Comparison of ENCODE assay signal across 10 mouse cellular contexts in genomic region chr11:75458169-75458568, GRCm38 (mm10). TPM values are rescaled to one million over a fixed set of nuclear protein-coding genes. Genes with fewer than 3 reads are reported as not detected.
A peak's percentile ranks its signal among the peaks of the same experiment; 100 is the strongest.
DNase-seq lines count a peak whose midpoint lies in the region; ATAC-seq lines count a peak whose summit lies in the region.
"Had no signal": no experiment of that assay in that cellular context is flagged by ENCODE, and none has a peak within 500 bp of the region (broad histone marks: within the 10 kb centered on the region; RNA-seq: fewer than 3 reads in every experiment).

No protein-coding gene starts in this region.

- H3K27ac ChIP-seq in heart, embryonic 11.5 days (ENCODE audit: low read depth, low read length), result no peak overlapping the region
- H3K27ac ChIP-seq in macrophage, result peak overlapping the region; percentile 100
- H3K27ac ChIP-seq: embryonic facial prominence, embryonic 12.5 days; lung, embryonic 15.5 days had no signal

- H3K79me2 ChIP-seq in macrophage (ENCODE audit: inconsistent target), result peaks cover 31% of the 10 kb centered on the region

- no peak overlapping the region for H3K9ac ChIP-seq in heart, embryonic 11.5 days (ENCODE audit: low read depth, low read length)
- H3K9ac ChIP-seq: embryonic facial prominence, embryonic 12.5 days; lung, embryonic 15.5 days had no signal

- H3K4me3 ChIP-seq in heart, embryonic 11.5 days (ENCODE audit: low read depth, low read length), result no peak overlapping the region
- no peak overlapping the region for H3K4me3 ChIP-seq in macrophage (ENCODE audit: inconsistent target)
- H3K4me3 ChIP-seq: embryonic facial prominence, embryonic 12.5 days; lung, embryonic 15.5 days had no signal

- no peaks in the 10 kb centered on the region for H3K36me3 ChIP-seq in heart, embryonic 11.5 days (ENCODE audit: control insufficient read depth, insufficient read depth, low read length)
- peaks cover under 1% of the 10 kb centered on the region; the same call in 1 of the 2 replicates for H3K36me3 ChIP-seq in macrophage (ENCODE audit: inconsistent target)
- H3K36me3 ChIP-seq: embryonic facial prominence, embryonic 12.5 days; lung, embryonic 15.5 days had no signal

- peak; percentile 90 for DNase-seq in heart, adult 11 months
- peak; percentile 79 for DNase-seq in 3T3-L1 (ENCODE audit: low read depth, low spot score)
- peak; percentile 40 for DNase-seq in MN1 (ENCODE audit: low spot score)
- DNase-seq in heart, postnatal 10 days, result peak; percentile 42 to 65
- no peak for DNase-seq in layer of hippocampus, adult 9-11 months
- no peak for DNase-seq in left cerebral cortex, postnatal 10 days (ENCODE audit: extremely low spot score in 1 of 2, low spot score in 2 of 2)

- ATAC-seq in heart, embryonic 11.5 days (replicated peaks; ENCODE audit: insufficient number of reproducible peaks, low FRiP score, low TSS enrichment), result no peak

- peaks cover 28% of the 10 kb centered on the region for H3K4me1 ChIP-seq in heart, embryonic 11.5 days (ENCODE audit: control insufficient read depth, insufficient read depth, low read length)

- intact Hi-C loops in heart, postnatal 10 days (cut with DNase I), result loop anchor here (2.0 kb wide), 1 partner anchor 55 kb away; no protein-coding TSS in a partner anchor
- intact Hi-C loops in left cerebral cortex, postnatal 10 days (cut with DNase I), result loop anchor here (10.0 kb wide), 1 partner anchor 273 kb away; no protein-coding TSS in a partner anchor

- WGBS in heart, embryonic 11.5 days (ENCODE audit: insufficient replicate concordance), result 11% methylated on average over 3 of the region's 3 CpGs
- WGBS in macrophage (ENCODE audit: missing documents), result 41% methylated on average over 3 of the region's 3 CpGs

- no peaks in the 10 kb centered on the region for H3K9me3 ChIP-seq in heart, embryonic 11.5 days (replicated peaks; ENCODE audit: control insufficient read depth, low read length)
- H3K9me3 ChIP-seq: embryonic facial prominence, embryonic 12.5 days; lung, embryonic 15.5 days had no signal

- H3K4me2 ChIP-seq in heart, embryonic 11.5 days, result no peak overlapping the region
- H3K4me2 ChIP-seq: embryonic facial prominence, embryonic 12.5 days; lung, embryonic 15.5 days had no signal

- no peaks in the 10 kb centered on the region for H3K27me3 ChIP-seq in heart, embryonic 11.5 days (ENCODE audit: control insufficient read depth, insufficient read depth, low read length)
- H3K27me3 ChIP-seq: embryonic facial prominence, embryonic 12.5 days; lung, embryonic 15.5 days had no signal

RNA-seq across cellular contexts. Expression of gene Tlcd2, which starts 3.3 kb away (rescaled TPM):
- polyA plus RNA-seq in heart, embryonic 11.5 days (2014; fragmentation: Nextera tagmentation; extraction: Ambion mirVana), result 14.4 and 16.1 TPM in 2 replicates
- total RNA-seq in heart, postnatal 10 days (2021), result 1 to 10 TPM; 8.1 to 9.3 TPM
- total RNA-seq in macrophage (2018; cell fraction: chromatin; rRNA removed), result 1 to 10 TPM in 25 of 26 experiments, not detected in 1; 1.7 to 8.3 (median 3.3) TPM
- total RNA-seq in macrophage (2018; cell fraction: cytosol; rRNA removed), result 1 to 10 TPM; 3.2 to 6.1 (median 4.6) TPM
- total RNA-seq in macrophage (2018; cell fraction: nucleus; rRNA removed), result 1 to 10 TPM; 1.2 to 8.2 (median 4.0) TPM
- polyA plus RNA-seq in macrophage (2018), result 2.5 to 4.9 TPM (median 4.5 TPM) in 3 replicates
- 1 to 10 TPM in 1 of 2 experiments, under 1 TPM in 1; 0.67 to 1.1 TPM for total RNA-seq in left cerebral cortex, postnatal 10 days (2021)

RNA-seq across cellular contexts. Expression of gene Wdr81, which starts 3.7 kb away (rescaled TPM):
- 3.6 and 4.0 TPM in 2 replicates for polyA plus RNA-seq in heart, embryonic 11.5 days (2014; fragmentation: Nextera tagmentation; extraction: Ambion mirVana)
- 1 to 10 TPM; 7.8 to 8.3 TPM for total RNA-seq in heart, postnatal 10 days (2021)
- total RNA-seq in macrophage (2018; cell fraction: chromatin; rRNA removed), result 100 to 1,000 TPM in 11 of 26 experiments, 10 to 100 TPM in 15; 43.1 to 170 (median 98.5) TPM
- 10 to 100 TPM; 25.1 to 84.8 (median 54.5) TPM for total RNA-seq in macrophage (2018; cell fraction: cytosol; rRNA removed)
- total RNA-seq in macrophage (2018; cell fraction: nucleus; rRNA removed), result 100 to 1,000 TPM in 9 of 26 experiments, 10 to 100 TPM in 17; 49.0 to 151 (median 92.0) TPM
- 45.8 to 53.6 TPM (median 49.5 TPM) in 3 replicates for polyA plus RNA-seq in macrophage (2018)
- total RNA-seq in left cerebral cortex, postnatal 10 days (2021), result 10 to 100 TPM; 17.3 to 18.1 TPM

RNA-seq across cellular contexts. Expression of gene Serpinf2, which starts 18.8 kb away (rescaled TPM):
- polyA plus RNA-seq in heart, embryonic 11.5 days (2014; fragmentation: Nextera tagmentation; extraction: Ambion mirVana), result 2.4 and 5.4 TPM in 2 replicates
- total RNA-seq in heart, postnatal 10 days (2021), result not detected
- total RNA-seq in macrophage (2018; cell fraction: chromatin; rRNA removed), result 1 to 10 TPM in 8 of 26 experiments, under 1 TPM in 11, not detected in 7; 0.25 to 3.9 (median 0.73) TPM
- under 1 TPM in 3 of 26 experiments, not detected in 23; 0.04 to 0.10 (median 0.06) TPM for total RNA-seq in macrophage (2018; cell fraction: cytosol; rRNA removed)
- total RNA-seq in macrophage (2018; cell fraction: nucleus; rRNA removed), result 1 to 10 TPM in 6 of 26 experiments, under 1 TPM in 15, not detected in 5; 0.28 to 3.3 (median 0.59) TPM
- 0.11 TPM in 1 of 3 replicates, not detected in the others for polyA plus RNA-seq in macrophage (2018)
- total RNA-seq in left cerebral cortex, postnatal 10 days (2021), result not detected

RNA-seq across cellular contexts. Expression of gene Prpf8, which starts 28.4 kb away (rescaled TPM):
- 56.1 and 62.1 TPM in 2 replicates for polyA plus RNA-seq in heart, embryonic 11.5 days (2014; fragmentation: Nextera tagmentation; extraction: Ambion mirVana)
- 100 to 1,000 TPM; 103 to 109 TPM for total RNA-seq in heart, postnatal 10 days (2021)
- 10 to 100 TPM; 28.3 to 79.8 (median 59.2) TPM for total RNA-seq in macrophage (2018; cell fraction: chromatin; rRNA removed)
- total RNA-seq in macrophage (2018; cell fraction: cytosol; rRNA removed), result 10 to 100 TPM; 46.5 to 98.0 (median 75.5) TPM
- total RNA-seq in macrophage (2018; cell fraction: nucleus; rRNA removed), result 100 to 1,000 TPM in 4 of 26 experiments, 10 to 100 TPM in 22; 41.5 to 126 (median 76.1) TPM
- 72.5 to 92.1 TPM (median 86.0 TPM) in 3 replicates for polyA plus RNA-seq in macrophage (2018)
- total RNA-seq in left cerebral cortex, postnatal 10 days (2021), result 100 to 1,000 TPM; 117 to 121 TPM

RNA-seq across cellular contexts. Expression of gene Serpinf1, which starts 35.7 kb away (rescaled TPM):
- polyA plus RNA-seq in heart, embryonic 11.5 days (2014; fragmentation: Nextera tagmentation; extraction: Ambion mirVana), result 50.9 and 55.1 TPM in 2 replicates
- 10 to 100 TPM; 23.6 to 29.0 TPM for total RNA-seq in heart, postnatal 10 days (2021)
- total RNA-seq in macrophage (2018; cell fraction: chromatin; rRNA removed), result 10 to 100 TPM in 1 of 26 experiments, 1 to 10 TPM in 3, under 1 TPM in 3, not detected in 19; 0.40 to 90.9 (median 1.5) TPM
- total RNA-seq in macrophage (2018; cell fraction: cytosol; rRNA removed), result 1 to 10 TPM in 3 of 26 experiments, under 1 TPM in 20, not detected in 3; 0.15 to 1.2 (median 0.42) TPM
- total RNA-seq in macrophage (2018; cell fraction: nucleus; rRNA removed), result 10 to 100 TPM in 1 of 26 experiments, 1 to 10 TPM in 3, under 1 TPM in 1, not detected in 21; 0.80 to 16.4 (median 2.2) TPM
- polyA plus RNA-seq in macrophage (2018), result 0.86 to 1.0 TPM in 2 of 3 replicates, not detected in the other
- total RNA-seq in left cerebral cortex, postnatal 10 days (2021), result 10 to 100 TPM; 14.7 to 18.2 TPM

Comparison
In these comparisons a context has a peak if more than half of its experiments do, and no peak if none do; other contexts are left out.
1. DNase-seq: peak in heart, adult 11 months (single experiment), 3T3-L1 (single experiment), MN1 (single experiment) and heart, postnatal 10 days (2 of 2); none in layer of hippocampus, adult 9-11 months (single experiment) and left cerebral cortex, postnatal 10 days (0 of 2).
2. RNA of gene Tlcd2, which starts 3.3 kb away (total RNA-seq): 8.1 to 9.3 TPM in heart, postnatal 10 days; 0.67 to 1.1 TPM in left cerebral cortex, postnatal 10 days; every median in the first group is over 4 times any median in the second.